Mouse (Mus musculus): ENCODE data around the gene Rras. TPM values are rescaled to one million over a fixed set of nuclear protein-coding genes. Genes with fewer than 3 reads are reported as not detected.

The Rras gene
- polyA plus RNA-seq, 1 experiment from 2014 or later: 74.4 TPM

GRCm38 (mm10) chr7:45027761-45028160 is 10.0 kb downstream of the Rras start:
- Histone ChIP-seq H3K36me3 (ENCODE audit: control insufficient read depth, insufficient read depth, low read length) (peaks cover 38% of the 10 kb centered on the region), H3K27me3 (ENCODE audit: control insufficient read depth, insufficient read depth, low read length) (no peaks in the 10 kb centered on the region), H3K4me2 (no peak overlapping the region), H3K27ac (ENCODE audit: low read depth, low read length) (no peak overlapping the region), H3K9ac (ENCODE audit: low read depth, low read length) (no peak overlapping the region), H3K4me1 (ENCODE audit: control insufficient read depth, insufficient read depth, low read length) (no peaks in the 10 kb centered on the region), H3K9me3 (replicated peaks; ENCODE audit: control insufficient read depth, low read length) (no peaks in the 10 kb centered on the region), H3K4me3 (ENCODE audit: low read depth, low read length) (no peak overlapping the region)
- 93% methylated on average over 9 of the region's 9 CpGs for WGBS (ENCODE audit: insufficient replicate concordance)
- ATAC-seq (replicated peaks; ENCODE audit: insufficient number of reproducible peaks, low FRiP score, low TSS enrichment): no peak

- Histone ChIP-seq H3K4me3 (ENCODE audit: low read depth, low read length) (no peak overlapping the region), H3K4me2 (no peak overlapping the region), H3K9ac (ENCODE audit: low read depth, low read length) (no peak overlapping the region), H3K36me3 (ENCODE audit: control insufficient read depth, insufficient read depth, low read length) (peaks cover 44% of the 10 kb centered on the region), H3K4me1 (ENCODE audit: control insufficient read depth, insufficient read depth, low read length) (no peaks in the 10 kb centered on the region), H3K27me3 (ENCODE audit: control insufficient read depth, insufficient read depth, low read length) (no peaks in the 10 kb centered on the region), H3K9me3 (replicated peaks; ENCODE audit: control insufficient read depth, low read length) (no peaks in the 10 kb centered on the region), H3K27ac (ENCODE audit: low read depth, low read length) (no peak overlapping the region)
- no peak for ATAC-seq (replicated peaks; ENCODE audit: insufficient number of reproducible peaks, low FRiP score, low TSS enrichment)
- 87% methylated on average over 11 of the region's 11 CpGs for WGBS (ENCODE audit: insufficient replicate concordance)
These were observed 10.6 kb downstream of the Rras start for GRCm38 (mm10) chr7:45028351-45028750.

GRCm38 (mm10) chr7:45029995-45030394 is 12.2 kb downstream of the Rras start:
- Histone ChIP-seq H3K36me3 (ENCODE audit: control insufficient read depth, insufficient read depth, low read length) (peaks cover 60% of the 10 kb centered on the region), H3K9ac (ENCODE audit: low read depth, low read length) (no peak overlapping the region), H3K4me3 (ENCODE audit: low read depth, low read length) (no peak overlapping the region), H3K27me3 (ENCODE audit: control insufficient read depth, insufficient read depth, low read length) (no peaks in the 10 kb centered on the region), H3K27ac (ENCODE audit: low read depth, low read length) (no peak overlapping the region), H3K4me1 (ENCODE audit: control insufficient read depth, insufficient read depth, low read length) (no peaks in the 10 kb centered on the region), H3K4me2 (no peak overlapping the region), H3K9me3 (replicated peaks; ENCODE audit: control insufficient read depth, low read length) (no peaks in the 10 kb centered on the region)
- ATAC-seq (replicated peaks; ENCODE audit: insufficient number of reproducible peaks, low FRiP score, low TSS enrichment): no peak
- 91% methylated on average over 6 of the region's 6 CpGs for WGBS (ENCODE audit: insufficient replicate concordance)

GRCm38 (mm10) chr7:45030857-45031256 is 13.1 kb downstream of the Rras start:
- Histone ChIP-seq H3K4me1 (ENCODE audit: control insufficient read depth, insufficient read depth, low read length) (no peaks in the 10 kb centered on the region), H3K9me3 (replicated peaks; ENCODE audit: control insufficient read depth, low read length) (no peaks in the 10 kb centered on the region), H3K4me3 (ENCODE audit: low read depth, low read length) (no peak overlapping the region), H3K4me2 (no peak overlapping the region), H3K9ac (ENCODE audit: low read depth, low read length) (no peak overlapping the region), H3K36me3 (ENCODE audit: control insufficient read depth, insufficient read depth, low read length) (peaks cover 67% of the 10 kb centered on the region), H3K27me3 (ENCODE audit: control insufficient read depth, insufficient read depth, low read length) (no peaks in the 10 kb centered on the region), H3K27ac (ENCODE audit: low read depth, low read length) (no peak overlapping the region)
- WGBS (ENCODE audit: insufficient replicate concordance): 93% methylated on average over 8 of the region's 8 CpGs
- ATAC-seq (replicated peaks; ENCODE audit: insufficient number of reproducible peaks, low FRiP score, low TSS enrichment): no peak

GRCm38 (mm10) chr7:45033722-45034359 is 16.1 kb downstream of the Rras start:
- Histone ChIP-seq H3K36me3 (ENCODE audit: control insufficient read depth, insufficient read depth, low read length) (peaks cover 78% of the 10 kb centered on the region), H3K27me3 (ENCODE audit: control insufficient read depth, insufficient read depth, low read length) (no peaks in the 10 kb centered on the region), H3K9ac (ENCODE audit: low read depth, low read length) (no peak overlapping the region), H3K9me3 (replicated peaks; ENCODE audit: control insufficient read depth, low read length) (no peaks in the 10 kb centered on the region), H3K4me2 (no peak overlapping the region), H3K27ac (ENCODE audit: low read depth, low read length) (no peak overlapping the region), H3K4me1 (ENCODE audit: control insufficient read depth, insufficient read depth, low read length) (no peaks in the 10 kb centered on the region), H3K4me3 (ENCODE audit: low read depth, low read length) (no peak overlapping the region)
- WGBS (ENCODE audit: insufficient replicate concordance): 89% methylated on average over 19 of the region's 19 CpGs
- no peak for ATAC-seq (replicated peaks; ENCODE audit: insufficient number of reproducible peaks, low FRiP score, low TSS enrichment)

GRCm38 (mm10) chr7:45035631-45036030 is 17.9 kb downstream of the Rras start:
- no peak for ATAC-seq (replicated peaks; ENCODE audit: insufficient number of reproducible peaks, low FRiP score, low TSS enrichment)
- no peaks in the 10 kb centered on the region for H3K9me3 ChIP-seq (replicated peaks; ENCODE audit: control insufficient read depth, low read length)
- H3K4me1 ChIP-seq (ENCODE audit: control insufficient read depth, insufficient read depth, low read length): no peaks in the 10 kb centered on the region
- 82% methylated on average over 3 of the region's 3 CpGs for WGBS (ENCODE audit: insufficient replicate concordance)
- no peak overlapping the region for H3K4me3 ChIP-seq (ENCODE audit: low read depth, low read length)
- H3K9ac ChIP-seq (ENCODE audit: low read depth, low read length): no peak overlapping the region
- H3K27me3 ChIP-seq (ENCODE audit: control insufficient read depth, insufficient read depth, low read length): no peaks in the 10 kb centered on the region
- H3K4me2 ChIP-seq: no peak overlapping the region
- no peak overlapping the region for H3K27ac ChIP-seq (ENCODE audit: low read depth, low read length)
- H3K36me3 ChIP-seq (ENCODE audit: control insufficient read depth, insufficient read depth, low read length): peaks cover 82% of the 10 kb centered on the region

GRCm38 (mm10) chr7:45036702-45037101 is 18.9 kb downstream of the Rras start:
- Histone ChIP-seq H3K9ac (ENCODE audit: low read depth, low read length) (no peak overlapping the region), H3K4me2 (no peak overlapping the region), H3K4me3 (ENCODE audit: low read depth, low read length) (no peak overlapping the region), H3K36me3 (ENCODE audit: control insufficient read depth, insufficient read depth, low read length) (peaks cover 79% of the 10 kb centered on the region), H3K4me1 (ENCODE audit: control insufficient read depth, insufficient read depth, low read length) (no peaks in the 10 kb centered on the region), H3K27me3 (ENCODE audit: control insufficient read depth, insufficient read depth, low read length) (no peaks in the 10 kb centered on the region), H3K9me3 (replicated peaks; ENCODE audit: control insufficient read depth, low read length) (no peaks in the 10 kb centered on the region), H3K27ac (ENCODE audit: low read depth, low read length) (no peak overlapping the region)
- WGBS (ENCODE audit: insufficient replicate concordance): 85% methylated on average over 11 of the region's 11 CpGs
- no peak for ATAC-seq (replicated peaks; ENCODE audit: insufficient number of reproducible peaks, low FRiP score, low TSS enrichment)

GRCm38 (mm10) chr7:45037720-45038361 is 20.1 kb downstream of the Rras start:
- Histone ChIP-seq H3K9me3 (replicated peaks; ENCODE audit: control insufficient read depth, low read length) (no peaks in the 10 kb centered on the region), H3K4me2 (no peak overlapping the region), H3K27ac (ENCODE audit: low read depth, low read length) (no peak overlapping the region), H3K9ac (ENCODE audit: low read depth, low read length) (no peak overlapping the region), H3K4me3 (ENCODE audit: low read depth, low read length) (no peak overlapping the region), H3K4me1 (ENCODE audit: control insufficient read depth, insufficient read depth, low read length) (no peaks in the 10 kb centered on the region), H3K27me3 (ENCODE audit: control insufficient read depth, insufficient read depth, low read length) (no peaks in the 10 kb centered on the region), H3K36me3 (ENCODE audit: control insufficient read depth, insufficient read depth, low read length) (peaks cover 80% of the 10 kb centered on the region)
- 71% methylated on average over 7 of the region's 7 CpGs for WGBS (ENCODE audit: insufficient replicate concordance)
- ATAC-seq (replicated peaks; ENCODE audit: insufficient number of reproducible peaks, low FRiP score, low TSS enrichment): no peak

GRCm38 (mm10) chr7:45038411-45038810 is 20.6 kb downstream of the Rras start:
- ATAC-seq (replicated peaks; ENCODE audit: insufficient number of reproducible peaks, low FRiP score, low TSS enrichment): no peak
- H3K27me3 ChIP-seq (ENCODE audit: control insufficient read depth, insufficient read depth, low read length): no peaks in the 10 kb centered on the region
- no peak overlapping the region for H3K4me3 ChIP-seq (ENCODE audit: low read depth, low read length)
- 93% methylated on average over 9 of the region's 9 CpGs for WGBS (ENCODE audit: insufficient replicate concordance)
- no peak overlapping the region for H3K4me2 ChIP-seq
- H3K27ac ChIP-seq (ENCODE audit: low read depth, low read length): no peak overlapping the region
- no peaks in the 10 kb centered on the region for H3K9me3 ChIP-seq (replicated peaks; ENCODE audit: control insufficient read depth, low read length)
- no peak overlapping the region for H3K9ac ChIP-seq (ENCODE audit: low read depth, low read length)
- H3K4me1 ChIP-seq (ENCODE audit: control insufficient read depth, insufficient read depth, low read length): no peaks in the 10 kb centered on the region
- peaks cover 80% of the 10 kb centered on the region for H3K36me3 ChIP-seq (ENCODE audit: control insufficient read depth, insufficient read depth, low read length)
